Mouse (Mus musculus): ENCODE results near the gene Armc9. TPM values are rescaled to one million over a fixed set of nuclear protein-coding genes. Genes with fewer than 3 reads are reported as not detected.

Gene Armc9
- polyA plus RNA-seq, 1 experiment from 2014 or later, result 21.6 TPM

GRCm38 (mm10) chr1:86239010-86239409 is 84.4 kb downstream of the Armc9 start:
- peaks cover 42% of the 10 kb centered on the region for H3K4me1 ChIP-seq
- DNase-seq (ENCODE audit: low spot score), result no peak
- H3K36me3 ChIP-seq, result no peaks in the 10 kb centered on the region
- H3K27me3 ChIP-seq (ENCODE audit: insufficient read depth, poor library complexity, severe bottlenecking), result no peaks in the 10 kb centered on the region
- H3K4me3 ChIP-seq, result no peak overlapping the region
- 53% methylated on average over 8 of the region's 8 CpGs for WGBS
- H3K9me3 ChIP-seq, result no peaks in the 10 kb centered on the region
- no peak overlapping the region for H3K27ac ChIP-seq

- no peaks in the 10 kb centered on the region for H3K27me3 ChIP-seq (ENCODE audit: insufficient read depth, poor library complexity, severe bottlenecking)
- H3K27ac ChIP-seq, result no peak overlapping the region
- DNase-seq (ENCODE audit: low spot score), result no peak
- H3K36me3 ChIP-seq, result no peaks in the 10 kb centered on the region
- no peak overlapping the region for H3K4me3 ChIP-seq
- WGBS, result 76% methylated on average over 6 of the region's 6 CpGs
- no peaks in the 10 kb centered on the region for H3K9me3 ChIP-seq
- peaks cover 44% of the 10 kb centered on the region for H3K4me1 ChIP-seq
Observed at GRCm38 (mm10) chr1:86239871-86240270, 85.3 kb downstream of the Armc9 start.

GRCm38 (mm10) chr1:86240959-86241358 is 86.4 kb downstream of the Armc9 start:
- Histone ChIP-seq H3K36me3 (no peaks in the 10 kb centered on the region), H3K4me3 (no peak overlapping the region), H3K4me1 (peaks cover 46% of the 10 kb centered on the region), H3K27me3 (ENCODE audit: insufficient read depth, poor library complexity, severe bottlenecking) (no peaks in the 10 kb centered on the region), H3K27ac (no peak overlapping the region), H3K9me3 (no peaks in the 10 kb centered on the region)
- no peak for DNase-seq (ENCODE audit: low spot score)
- WGBS, result 72% methylated on average over 2 of the region's 2 CpGs

GRCm38 (mm10) chr1:86243490-86243889 is 88.9 kb downstream of the Armc9 start:
- 22% methylated on average over 6 of the region's 6 CpGs for WGBS
- no peak for DNase-seq (ENCODE audit: low spot score)
- Histone ChIP-seq H3K9me3 (no peaks in the 10 kb centered on the region), H3K27me3 (ENCODE audit: insufficient read depth, poor library complexity, severe bottlenecking) (no peaks in the 10 kb centered on the region), H3K4me3 (no peak overlapping the region), H3K4me1 (peaks cover 58% of the 10 kb centered on the region), H3K27ac (peak overlapping the region; percentile 59), H3K36me3 (no peaks in the 10 kb centered on the region)

- no peak overlapping the region for H3K27ac ChIP-seq
- no peaks in the 10 kb centered on the region for H3K27me3 ChIP-seq (ENCODE audit: insufficient read depth, poor library complexity, severe bottlenecking)
- no peak for DNase-seq (ENCODE audit: low spot score)
- H3K4me3 ChIP-seq, result no peak overlapping the region
- WGBS, result 80% methylated on average over 6 of the region's 6 CpGs
- peaks cover 7% of the 10 kb centered on the region; the same call in 1 of the 2 replicates for H3K36me3 ChIP-seq
- H3K4me1 ChIP-seq, result peaks cover 45% of the 10 kb centered on the region
- no peaks in the 10 kb centered on the region for H3K9me3 ChIP-seq
Observed at GRCm38 (mm10) chr1:86245301-86246085, 90.9 kb downstream of the Armc9 start.

- 85% methylated on average over 8 of the region's 8 CpGs for WGBS
Observed at GRCm38 (mm10) chr1:86253410-86253809, 98.8 kb downstream of the Armc9 start.

GRCm38 (mm10) chr1:86256311-86256710 is 101.7 kb downstream of the Armc9 start:
- no peak for DNase-seq (ENCODE audit: low spot score)
- Histone ChIP-seq H3K27ac (no peak overlapping the region), H3K36me3 (no peaks in the 10 kb centered on the region), H3K4me1 (peaks cover 8% of the 10 kb centered on the region; the same call in 1 of the 2 replicates), H3K9me3 (no peaks in the 10 kb centered on the region), H3K4me3 (no peak overlapping the region), H3K27me3 (ENCODE audit: insufficient read depth, poor library complexity, severe bottlenecking) (no peaks in the 10 kb centered on the region)
- 69% methylated on average over 4 of the region's 4 CpGs for WGBS

More at GRCm38 (mm10) chr1:86253410-86253809, 98.8 kb downstream of the Armc9 start:
- no peaks in the 10 kb centered on the region for H3K27me3 ChIP-seq (ENCODE audit: insufficient read depth, poor library complexity, severe bottlenecking)
- DNase-seq (ENCODE audit: low spot score), result no peak
- H3K4me1 ChIP-seq, result peaks cover 8% of the 10 kb centered on the region; the same call in 1 of the 2 replicates
- peaks cover 7% of the 10 kb centered on the region; the same call in 1 of the 2 replicates for H3K36me3 ChIP-seq
- H3K9me3 ChIP-seq, result no peaks in the 10 kb centered on the region
- H3K27ac ChIP-seq, result no peak overlapping the region
- no peak overlapping the region for H3K4me3 ChIP-seq

GRCm38 (mm10) chr1:86257228-86257627 is 102.6 kb downstream of the Armc9 start:
- Histone ChIP-seq H3K4me1 (peaks cover 8% of the 10 kb centered on the region; the same call in 1 of the 2 replicates), H3K9me3 (no peaks in the 10 kb centered on the region), H3K27me3 (ENCODE audit: insufficient read depth, poor library complexity, severe bottlenecking) (no peaks in the 10 kb centered on the region), H3K27ac (no peak overlapping the region), H3K4me3 (no peak overlapping the region), H3K36me3 (no peaks in the 10 kb centered on the region)
- 88% methylated on average over 8 of the region's 8 CpGs for WGBS
- no peak for DNase-seq (ENCODE audit: low spot score)

GRCm38 (mm10) chr1:86258171-86258824 is 103.7 kb downstream of the Armc9 start:
- no peak for DNase-seq (ENCODE audit: low spot score)
- Histone ChIP-seq H3K27ac (no peak overlapping the region), H3K36me3 (no peaks in the 10 kb centered on the region), H3K4me3 (no peak overlapping the region), H3K27me3 (ENCODE audit: insufficient read depth, poor library complexity, severe bottlenecking) (no peaks in the 10 kb centered on the region), H3K4me1 (peaks cover 10% of the 10 kb centered on the region; the same call in 1 of the 2 replicates), H3K9me3 (no peaks in the 10 kb centered on the region)
- 54% methylated on average over 7 of the region's 7 CpGs for WGBS

GRCm38 (mm10) chr1:86263564-86264339 is 109.2 kb downstream of the Armc9 start:
- peaks cover 14% of the 10 kb centered on the region for H3K4me1 ChIP-seq
- no peaks in the 10 kb centered on the region for H3K36me3 ChIP-seq
- no peaks in the 10 kb centered on the region for H3K27me3 ChIP-seq (ENCODE audit: insufficient read depth, poor library complexity, severe bottlenecking)
- no peaks in the 10 kb centered on the region for H3K9me3 ChIP-seq
- WGBS, result 64% methylated on average over 7 of the region's 7 CpGs
- DNase-seq (ENCODE audit: low spot score), result no peak
- no peak overlapping the region for H3K4me3 ChIP-seq
- no peak overlapping the region for H3K27ac ChIP-seq

- H3K36me3 ChIP-seq, result no peaks in the 10 kb centered on the region
- no peak overlapping the region for H3K4me3 ChIP-seq
- no peaks in the 10 kb centered on the region for H3K27me3 ChIP-seq (ENCODE audit: insufficient read depth, poor library complexity, severe bottlenecking)
- no peaks in the 10 kb centered on the region for H3K9me3 ChIP-seq
- 55% methylated on average over 3 of the region's 3 CpGs for WGBS
- DNase-seq (ENCODE audit: low spot score), result no peak
- no peak overlapping the region for H3K27ac ChIP-seq
- peaks cover 19% of the 10 kb centered on the region for H3K4me1 ChIP-seq
Observed at GRCm38 (mm10) chr1:86265060-86265459, 110.5 kb downstream of the Armc9 start.

GRCm38 (mm10) chr1:86268492-86269189 is 114.1 kb downstream of the Armc9 start:
- H3K4me3 ChIP-seq, result no peak overlapping the region
- H3K4me1 ChIP-seq, result peaks cover 13% of the 10 kb centered on the region
- H3K36me3 ChIP-seq, result no peaks in the 10 kb centered on the region
- H3K27ac ChIP-seq, result no peak overlapping the region
- H3K27me3 ChIP-seq (ENCODE audit: insufficient read depth, poor library complexity, severe bottlenecking), result no peaks in the 10 kb centered on the region
- H3K9me3 ChIP-seq, result no peaks in the 10 kb centered on the region
- no peak for DNase-seq (ENCODE audit: low spot score)
- 85% methylated on average over 9 of the region's 9 CpGs for WGBS

Data from heart, embryonic 10.5 days (tissue).